ENCODE assay signal across 8 mouse cellular contexts in the genomic region with DNA sequence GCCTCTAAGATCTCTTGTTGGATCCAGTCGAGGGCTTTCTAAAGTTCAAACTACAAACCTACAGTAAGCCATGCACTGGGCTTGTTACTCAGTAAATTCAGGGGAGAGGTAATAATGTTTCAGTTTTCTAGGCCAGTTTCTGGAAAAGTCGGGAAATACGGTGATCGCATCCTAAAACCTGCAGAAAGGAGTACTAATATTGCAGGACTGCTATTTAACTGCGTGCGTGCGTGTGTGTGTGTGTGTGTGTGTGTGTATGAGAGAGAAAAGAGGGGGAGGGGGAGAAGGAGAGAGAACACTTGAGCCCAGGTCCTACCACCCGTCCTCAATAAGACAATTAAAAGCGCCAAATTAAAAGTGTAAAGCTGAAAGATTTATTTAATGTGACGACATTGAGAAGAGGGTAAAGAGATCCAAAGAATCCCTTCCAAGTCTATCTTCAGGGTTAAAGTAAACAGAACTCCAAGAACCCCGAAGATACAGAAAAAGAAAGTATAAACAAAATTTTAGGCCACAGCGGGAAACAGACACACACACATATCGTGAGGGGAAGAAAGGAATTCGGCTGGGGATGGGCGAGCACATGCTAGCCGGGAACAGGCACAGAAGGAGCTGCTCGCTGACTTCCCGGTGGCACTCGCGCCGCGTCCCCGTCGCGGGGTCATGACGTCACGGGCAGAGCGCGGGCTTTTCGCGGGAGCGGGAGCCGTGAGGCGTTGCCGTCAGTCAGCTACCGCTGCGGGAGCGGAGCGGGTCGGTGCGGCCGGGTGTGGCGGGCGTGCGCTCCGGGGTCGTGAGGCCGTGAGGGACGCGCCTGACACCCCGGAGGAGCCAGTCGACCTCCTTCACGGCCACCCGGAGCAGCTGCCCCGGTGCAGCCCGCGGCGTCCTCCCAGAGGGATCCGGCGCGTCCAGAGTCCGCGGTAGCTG. TPM values are rescaled to one million over a fixed set of nuclear protein-coding genes. Genes with fewer than 3 reads are reported as not detected.
DNase-seq lines count a peak whose midpoint lies in the region; ATAC-seq and TF ChIP-seq lines count a peak whose summit lies in the region.

A gene (plus strand): TSS at position 694 of the 930 bp plus-strand sequence.

- peak; percentile 80 for TF ChIP-seq POLR2A in cortical plate, adult 2 months (IDR thresholded peaks at IDR 0.05; ENCODE audit: extremely low read depth, insufficient read depth, low read length)

- intact Hi-C loops in left cerebral cortex, postnatal 10 days (cut with DNase I), result loop anchor here (2.0 kb wide), 1 partner anchor 143 kb away; no protein-coding TSS in a partner anchor

- DNase-seq in gastrocnemius, postnatal 10 days, result peak; percentile 95
- DNase-seq in left cerebral cortex, postnatal 10 days (ENCODE audit: extremely low spot score in 1 of 2, low spot score in 2 of 2), result peak; percentile 86 to 95
- DNase-seq in right cerebral cortex, postnatal 25 days, result peak; percentile 90
- DNase-seq in urinary bladder, postnatal 4 days (ENCODE audit: low spot score in 2 of 2), result peak; percentile 83 to 93

- H3K4me1 ChIP-seq in cortical plate, adult 2 months (ENCODE audit: control insufficient read depth, insufficient read depth, low read length), result no peaks in the 10 kb centered on the region

- H3K27ac ChIP-seq in cortical plate, adult 2 months (ENCODE audit: insufficient read depth, low read length), result no peak within 1 kb of the TSS

- TF ChIP-seq CTCF in cortical plate, adult 2 months (IDR thresholded peaks at IDR 0.05; ENCODE audit: extremely low read depth, insufficient read depth, low read length), result no peak

- H3K4me3 ChIP-seq in cortical plate, adult 2 months (ENCODE audit: insufficient read depth, low read length), result peak within 1 kb of the TSS; percentile 53

- peak; percentile 92 for ATAC-seq in activated CD4-positive, CD25-positive, alpha-beta regulatory T cell, adult 4 months
- peak; percentile 92 for ATAC-seq in inflammation-experienced regulatory T-cells, adult 6 months
- peak; percentile 94 for ATAC-seq in megakaryocyte-erythroid progenitor cell, adult 5-6 weeks (replicated peaks; ENCODE audit: low FRiP score, low TSS enrichment, poor library complexity, severe bottlenecking)

RNA-seq across cellular contexts. Expression of the gene that starts here (rescaled TPM):
- polyA plus RNA-seq in activated CD4-positive, CD25-positive, alpha-beta regulatory T cell, adult 4 months (2017; shearing (Covaris generic)), result 1 to 10 TPM; 8.6 to 9.4 TPM
- 6.3 and 7.2 TPM in 2 replicates for polyA plus RNA-seq in cortical plate, adult 2 months (2012; rRNA removed)
- total RNA-seq in gastrocnemius, postnatal 10 days (2021), result 1 to 10 TPM; 6.1 to 6.5 TPM
- polyA plus RNA-seq in inflammation-experienced regulatory T-cells, adult 6 months (2017; shearing (Covaris generic)), result 1 to 10 TPM; 7.1 to 9.2 (median 8.4) TPM
- 10 to 100 TPM in 1 of 2 experiments, 1 to 10 TPM in 1; 9.5 to 14.6 TPM for total RNA-seq in left cerebral cortex, postnatal 10 days (2021)
- 55.6 and 86.4 TPM in 2 replicates for total RNA-seq in megakaryocyte-erythroid progenitor cell, adult 5-6 weeks (2014; fragmentation: Nextera tagmentation)
- total RNA-seq in megakaryocyte-erythroid progenitor cell, adult 5-6 weeks (2017), result 28.6 and 62.9 TPM in 2 replicates
